Mouse (Mus musculus): Measurements from ENCODE around the gene Usp18.
A peak's percentile ranks its signal among the peaks of the same experiment; 100 is the strongest.

The Usp18 gene

GRCm38 (mm10) chr6:121245127-121246036 lies at the start of gene Usp18:
Gene Usp18, plus strand, starts transcription at chr6:121245906.
- DNase-seq = peak; percentile 91

GRCm38 (mm10) chr6:121197807-121198365 lies 47.8 kb upstream of the Usp18 start:
- no peak for DNase-seq

GRCm38 (mm10) chr6:121200458-121200857 lies 45.2 kb upstream of the Usp18 start:
- DNase-seq = no peak

GRCm38 (mm10) chr6:121202026-121202425 lies 43.7 kb upstream of the Usp18 start:
- no peak for DNase-seq

- DNase-seq = no peak
Observed at GRCm38 (mm10) chr6:121206481-121206880, 39.2 kb upstream of the Usp18 start.

- no peak for DNase-seq
Observed at GRCm38 (mm10) chr6:121209584-121209983, 36.1 kb upstream of the Usp18 start.

- DNase-seq = peak; percentile 13 to 17
Observed at GRCm38 (mm10) chr6:121210149-121210925, 35.4 kb upstream of the Usp18 start, which contains the start of gene Tuba8. Gene Tuba8, plus strand, starts transcription at chr6:121210696.

GRCm38 (mm10) chr6:121210926-121211289 lies 34.8 kb upstream of the Usp18 start:
- no peak for DNase-seq

- no peak for DNase-seq
Observed at GRCm38 (mm10) chr6:121211743-121212142, 34.0 kb upstream of the Usp18 start.

GRCm38 (mm10) chr6:121212988-121213387 lies 32.7 kb upstream of the Usp18 start:
- no peak for DNase-seq

GRCm38 (mm10) chr6:121214221-121214620 lies 31.5 kb upstream of the Usp18 start:
- no peak for DNase-seq

GRCm38 (mm10) chr6:121214667-121215330 lies 30.9 kb upstream of the Usp18 start:
- DNase-seq = no peak

- DNase-seq = no peak
Observed at GRCm38 (mm10) chr6:121215336-121215735, 30.4 kb upstream of the Usp18 start.

- no peak for DNase-seq
Observed at GRCm38 (mm10) chr6:121215896-121216295, 29.8 kb upstream of the Usp18 start.

- no peak for DNase-seq
Observed at GRCm38 (mm10) chr6:121216589-121217255, 29.0 kb upstream of the Usp18 start.

- DNase-seq = no peak
Observed at GRCm38 (mm10) chr6:121218002-121218401, 27.7 kb upstream of the Usp18 start.

GRCm38 (mm10) chr6:121219406-121219805 lies 26.3 kb upstream of the Usp18 start:
- no peak for DNase-seq

GRCm38 (mm10) chr6:121220181-121220580 lies 25.5 kb upstream of the Usp18 start:
- no peak for DNase-seq

GRCm38 (mm10) chr6:121221876-121222597 lies 23.7 kb upstream of the Usp18 start:
- DNase-seq = no peak

GRCm38 (mm10) chr6:121223001-121223400 lies 22.7 kb upstream of the Usp18 start:
- DNase-seq = no peak

GRCm38 (mm10) chr6:121224067-121224466 lies 21.6 kb upstream of the Usp18 start:
- DNase-seq = no peak

GRCm38 (mm10) chr6:121224993-121225392 lies 20.7 kb upstream of the Usp18 start:
- no peak for DNase-seq
